Mouse (Mus musculus) kidney, postnatal 10 days (tissue): ENCODE data around the gene Caly.
A peak's percentile ranks its signal among the peaks of the same experiment; 100 is the strongest.

Experiments
- DNase-seq: peaks from one replicate; pipeline ENCODE4 v3.0.0; 2021; ENCODE audit warnings: mixed read lengths

Gene Caly

DNA sequence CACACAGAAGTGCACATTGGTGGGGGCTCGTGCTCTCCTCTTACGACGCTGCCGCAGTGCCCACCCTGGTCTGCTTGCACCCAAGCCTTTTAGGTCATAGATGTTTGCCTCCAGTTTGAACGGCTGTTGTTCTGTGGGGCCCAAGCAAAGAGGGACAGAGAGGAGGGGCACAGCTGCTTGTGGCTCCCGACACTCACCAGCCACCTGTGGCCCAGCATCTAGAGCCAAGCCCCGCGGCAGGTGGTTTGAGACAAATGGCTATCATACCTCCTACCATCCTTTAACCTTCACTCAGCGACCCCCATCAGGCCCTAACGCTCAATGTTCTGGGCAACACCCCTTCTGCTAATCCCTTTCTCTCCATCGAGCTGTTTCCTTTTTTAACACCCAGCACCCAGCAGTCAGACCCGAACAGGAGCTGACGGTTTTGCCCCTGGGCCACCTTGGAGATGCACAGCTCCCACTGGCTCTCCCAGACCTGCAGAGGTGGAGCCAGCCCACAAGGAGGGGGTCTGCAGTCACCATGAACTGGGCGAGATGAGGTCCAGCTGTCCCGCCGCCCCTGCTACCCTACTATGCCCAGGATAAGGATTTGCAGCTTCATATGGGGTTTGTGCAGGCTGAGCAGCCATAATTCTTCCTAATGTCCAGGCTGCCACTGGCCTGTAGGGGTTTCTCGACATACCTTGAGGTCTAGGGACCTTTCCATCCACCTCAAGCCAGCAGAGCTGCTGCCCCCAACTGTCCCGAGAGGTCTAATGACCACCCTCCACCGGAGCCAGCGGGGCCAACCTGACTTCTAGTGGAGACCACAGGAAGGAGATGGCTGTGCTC, 723 bp downstream of the Caly start:
- no peak for DNase-seq

DNA sequence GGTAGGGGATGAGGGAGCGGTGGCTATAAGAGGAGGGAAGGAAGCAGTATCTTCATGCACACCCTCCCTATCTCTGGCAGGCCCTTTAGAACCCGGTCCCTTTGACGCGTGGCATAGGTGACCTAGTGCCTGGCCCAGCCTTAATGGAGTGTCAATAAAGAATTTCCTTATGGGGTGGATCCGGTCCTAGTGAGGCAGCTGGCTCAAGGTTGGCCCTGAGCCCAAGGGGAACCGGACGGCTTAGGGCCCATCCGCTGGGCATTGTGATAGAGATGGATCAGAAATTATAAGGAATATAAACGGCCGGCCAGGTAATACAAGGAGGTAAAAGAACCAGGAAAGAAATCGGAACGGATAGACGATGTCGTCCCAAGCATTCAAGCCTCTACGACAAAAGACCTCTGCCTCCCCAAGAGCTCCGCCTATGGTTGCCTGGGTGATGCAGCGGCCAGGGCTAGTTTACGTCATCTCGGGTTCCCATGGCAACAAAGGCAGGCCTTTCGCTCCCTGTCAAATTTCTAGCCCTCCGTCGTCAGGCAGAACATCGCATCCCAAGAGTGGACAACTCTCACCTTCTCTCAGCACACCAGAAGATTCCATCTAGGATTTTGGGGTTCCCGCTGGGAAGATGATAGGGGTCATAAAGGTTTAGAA, 1.7 kb downstream of the Caly start:
- peak; percentile 81 for DNase-seq

GRCm38 (mm10) chr7:140078711-140079110, 3.6 kb downstream of the Caly start:
- DNase-seq = peak; percentile 84

GRCm38 (mm10) chr7:140077698-140078097, 4.7 kb downstream of the Caly start:
- DNase-seq = no peak

DNA sequence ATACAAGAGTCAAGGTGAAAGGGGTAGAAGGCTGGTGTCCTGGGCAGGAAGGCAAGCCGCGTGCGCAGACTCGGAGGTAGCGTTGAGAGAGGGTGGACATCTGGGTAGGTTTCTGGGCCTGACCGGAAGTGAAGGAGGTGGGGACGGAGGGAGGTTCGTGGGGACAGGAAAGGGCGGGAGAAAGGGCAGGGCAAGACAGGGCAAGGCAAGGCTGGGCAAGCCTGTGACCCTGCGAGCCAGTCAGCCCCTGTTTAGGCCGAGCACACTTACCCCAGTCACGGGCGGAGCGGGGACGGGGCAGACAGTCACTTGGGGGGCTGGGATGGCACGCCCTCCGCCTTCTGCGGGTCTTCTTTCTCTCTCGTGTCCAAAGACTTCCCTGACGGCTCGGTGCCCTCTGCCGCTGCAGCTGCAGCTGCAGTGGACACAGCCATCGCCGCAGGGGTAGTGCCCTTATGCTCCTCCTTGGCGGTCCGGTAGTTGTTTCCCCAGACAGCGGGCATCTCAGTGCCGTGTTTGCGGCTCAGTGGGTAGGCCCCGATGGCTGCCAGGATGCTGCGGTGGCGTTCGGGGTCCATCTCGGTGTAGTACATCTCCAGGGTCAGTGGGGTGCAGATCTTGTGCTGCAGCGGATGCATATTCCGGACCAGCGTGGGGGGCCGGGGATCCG, 12.2 kb downstream of the Caly start:
- DNase-seq = no peak

GRCm38 (mm10) chr7:140067397-140067796, 15.0 kb downstream of the Caly start:
- DNase-seq = no peak

DNA sequence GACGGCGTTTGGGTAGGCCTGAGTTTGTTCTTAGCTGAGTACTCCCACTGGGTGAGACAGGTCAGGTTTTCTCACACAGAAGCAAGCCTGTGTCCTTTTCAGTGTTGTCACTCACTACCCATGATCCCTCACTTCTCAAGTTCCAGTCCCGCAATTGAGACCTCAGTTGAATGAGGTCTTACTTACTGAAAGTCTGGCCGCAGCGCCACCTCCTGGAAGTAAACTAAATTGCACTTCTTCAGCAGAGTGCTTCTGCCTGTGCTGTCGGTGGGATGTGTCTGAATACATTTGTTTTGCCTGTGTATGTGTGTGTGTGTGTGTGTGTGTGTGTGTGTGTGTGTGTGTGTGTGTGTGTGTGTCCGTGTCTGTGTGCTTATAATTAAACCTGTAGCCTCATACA, 19.3 kb downstream of the Caly start:
- DNase-seq = peak; percentile 83

DNA sequence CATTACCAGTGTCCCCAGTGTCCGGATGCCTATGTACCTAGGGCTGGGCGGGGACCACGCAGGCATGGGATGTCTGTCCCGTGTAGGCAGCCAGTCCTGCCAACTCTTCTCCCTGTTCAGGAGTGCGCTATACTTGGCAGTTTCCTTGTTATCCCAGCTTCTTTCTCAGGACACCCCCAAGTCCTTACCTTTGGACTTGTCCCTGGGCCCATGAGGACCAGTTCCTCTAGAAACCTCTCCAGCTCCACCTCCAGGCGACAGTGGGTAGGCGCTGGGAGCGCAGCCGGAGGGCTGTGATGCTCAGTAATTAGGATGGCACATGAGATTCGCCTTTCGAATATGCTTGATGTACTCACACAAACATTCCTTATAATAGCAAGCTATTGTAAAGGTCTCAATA, 20.0 kb downstream of the Caly start:
- peak; percentile 51 for DNase-seq

GRCm38 (mm10) chr7:140061832-140062130, 20.6 kb downstream of the Caly start:
- DNase-seq = no peak

- DNase-seq = peak; percentile 52
Measured at GRCm38 (mm10) chr7:140060936-140061831, 21.2 kb downstream of the Caly start.

GRCm38 (mm10) chr7:140059601-140060000, 22.7 kb downstream of the Caly start:
- no peak for DNase-seq

GRCm38 (mm10) chr7:140058528-140058927, 23.8 kb downstream of the Caly start:
- no peak for DNase-seq

GRCm38 (mm10) chr7:140057413-140058407, 24.6 kb downstream of the Caly start:
- DNase-seq = peak; percentile 66

DNA sequence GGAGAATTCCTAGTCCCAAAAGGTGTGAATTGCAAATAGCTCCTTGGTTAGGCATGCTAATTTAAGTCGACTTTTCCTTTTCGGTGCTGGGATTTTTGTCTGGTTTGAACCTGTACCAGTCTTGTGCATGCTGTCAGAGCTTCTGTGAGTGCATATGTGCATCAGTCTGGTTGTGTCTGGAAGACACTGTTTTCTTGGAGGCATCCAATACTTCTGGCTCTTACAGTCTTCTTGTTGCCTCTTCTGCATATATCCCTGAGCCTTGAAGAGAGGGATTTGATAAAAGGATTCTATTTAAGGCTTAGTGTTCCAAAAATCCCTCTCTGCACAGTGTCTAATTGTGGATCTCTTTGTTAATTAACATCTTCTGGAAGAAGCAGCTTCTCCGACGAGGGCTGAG, 28.2 kb downstream of the Caly start:
- DNase-seq = no peak

DNA sequence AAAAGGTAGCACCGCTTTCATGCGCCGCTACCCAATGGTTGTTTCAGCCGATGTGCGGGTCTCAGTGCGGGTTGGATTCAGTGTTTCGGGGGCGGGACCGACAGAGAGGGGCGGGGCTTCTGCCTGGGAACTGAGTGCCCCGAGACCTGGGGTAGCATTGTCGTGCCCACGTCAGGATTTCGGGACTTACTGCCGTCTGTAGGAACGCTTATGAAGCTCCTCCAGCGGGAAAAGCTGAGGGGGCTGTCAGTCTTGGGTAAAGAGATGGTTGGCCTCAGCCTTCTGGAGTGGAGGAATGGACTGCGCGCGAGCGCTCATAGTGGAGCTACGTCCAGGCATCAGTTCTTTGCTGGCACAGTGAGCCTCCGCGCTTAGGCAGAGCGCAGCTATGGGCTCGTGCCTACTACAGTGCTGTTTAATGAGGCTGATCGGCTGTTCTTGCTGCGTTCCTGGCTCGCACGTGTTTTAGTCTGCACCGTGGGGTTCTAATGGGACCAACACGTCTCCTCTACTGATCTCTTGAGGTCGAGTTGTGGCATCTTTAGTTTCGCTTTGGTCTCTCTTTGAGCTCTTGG, 33.1 kb downstream of the Caly start:
- peak; percentile 48 for DNase-seq

DNA sequence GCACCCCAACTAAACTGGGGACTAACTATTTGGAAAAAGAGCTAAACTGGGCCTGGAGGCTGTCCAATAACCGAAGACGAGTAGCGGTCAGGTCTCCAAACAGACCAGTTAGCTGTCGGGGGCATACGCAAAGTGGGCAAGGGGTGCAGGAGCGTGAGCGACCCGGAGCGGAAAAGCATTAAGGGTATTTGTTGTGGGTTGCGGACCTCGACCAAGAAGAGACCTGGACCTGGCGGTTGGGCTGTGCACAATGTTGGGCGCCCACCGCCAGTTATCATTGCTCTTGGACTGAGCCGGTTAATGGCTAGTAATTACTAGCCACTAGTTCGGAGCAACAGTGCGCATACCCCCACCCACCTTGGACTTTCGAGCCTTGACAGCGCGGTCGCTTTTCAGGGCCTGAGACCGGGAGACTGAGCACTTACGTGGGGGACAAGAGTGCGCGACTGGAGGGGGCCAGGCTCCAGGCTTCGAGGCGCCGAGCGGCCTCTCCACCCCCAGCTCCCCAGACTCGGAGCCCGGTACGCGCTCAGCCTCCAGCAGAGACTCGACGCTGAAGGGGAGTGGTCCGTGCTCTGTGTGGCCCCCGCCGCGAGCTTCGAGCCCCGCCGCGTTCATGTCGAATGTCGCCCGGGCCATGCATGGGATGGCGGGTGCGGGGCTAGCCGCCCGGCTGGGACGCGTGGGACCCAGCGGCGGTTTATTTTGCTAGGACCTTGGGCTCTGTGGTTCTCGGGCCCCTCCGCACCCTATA, 33.8 kb downstream of the Caly start, which contains the start of gene Msx3:
TSS of gene Msx3 (minus strand) at position 729 of the 754 bp plus-strand sequence.
- no peak for DNase-seq

- DNase-seq = peak; percentile 35
Measured at GRCm38 (mm10) chr7:140047811-140048311, 34.5 kb downstream of the Caly start.

GRCm38 (mm10) chr7:140045546-140045945, 36.8 kb downstream of the Caly start:
- DNase-seq = no peak

GRCm38 (mm10) chr7:140042728-140043127, 39.6 kb downstream of the Caly start:
- no peak for DNase-seq

DNA sequence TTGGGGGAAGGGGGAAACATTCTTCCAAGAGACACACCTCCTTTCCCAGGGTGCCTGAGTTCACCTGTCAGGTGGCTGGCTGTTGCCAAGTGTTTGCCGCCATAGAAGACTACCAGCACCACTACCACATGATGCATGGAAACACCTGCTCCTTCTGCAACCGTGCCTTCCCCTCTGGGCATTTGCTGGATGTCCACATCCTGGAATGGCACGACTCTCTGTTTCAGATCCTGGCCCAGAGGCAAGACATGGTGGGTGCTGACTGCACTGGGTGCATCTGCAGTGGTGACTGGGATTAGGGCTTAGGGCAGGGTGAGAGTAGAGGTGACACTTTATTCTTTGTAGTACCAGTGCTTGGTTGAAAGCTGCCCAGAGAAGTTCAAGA, 45.2 kb downstream of the Caly start:
- no peak for DNase-seq
